ENCODE assay signal across 8 mouse cellular contexts in genomic region chr9:78552984-78553383, GRCm38 (mm10). TPM values are rescaled to one million over a fixed set of nuclear protein-coding genes. Genes with fewer than 3 reads are reported as not detected.
DNase-seq lines count a peak whose midpoint lies in the region; ATAC-seq and TF ChIP-seq lines count a peak whose summit lies in the region.

No protein-coding gene starts in this region.

- H3K27me3 ChIP-seq in heart, adult 2 months (ENCODE audit: control insufficient read depth, insufficient read depth, low read length), result no peaks in the 10 kb centered on the region
- no peaks in the 10 kb centered on the region for H3K27me3 ChIP-seq in intestine, embryonic 14.5 days (replicated peaks; ENCODE audit: control insufficient read depth, insufficient read depth, low read length)

- H3K36me3 ChIP-seq in heart, adult 2 months (ENCODE audit: control insufficient read depth, insufficient read depth, low read length), result no peaks in the 10 kb centered on the region
- peaks cover 6% of the 10 kb centered on the region; the same call in 1 of the 2 replicates for H3K36me3 ChIP-seq in intestine, embryonic 14.5 days (ENCODE audit: control insufficient read depth, insufficient read depth, low read length)

- intact Hi-C loops in heart, adult 2 months (cut with DNase I), result loop anchor here (2.0 kb wide), 3 partner anchors 24 to 194 kb away; no protein-coding TSS in a partner anchor
- intact Hi-C loops in left cerebral cortex, postnatal 4 days (cut with DNase I), result no loop called here

- H3K4me1 ChIP-seq in heart, adult 2 months (ENCODE audit: control insufficient read depth, insufficient read depth, low read length), result no peaks in the 10 kb centered on the region
- no peaks in the 10 kb centered on the region for H3K4me1 ChIP-seq in intestine, embryonic 14.5 days (replicated peaks; ENCODE audit: control insufficient read depth, insufficient read depth, low read length)

- TF ChIP-seq CTCF in heart, adult 2 months (IDR thresholded peaks at IDR 0.05), result peak; percentile 96

- H3K27ac ChIP-seq in heart, adult 2 months, result no peak overlapping the region
- H3K27ac ChIP-seq in intestine, embryonic 14.5 days (ENCODE audit: low read depth), result no peak overlapping the region

- ATAC-seq in frontal cortex, adult (ENCODE audit: low TSS enrichment), result peak; percentile 88
- ATAC-seq in intestine, embryonic 14.5 days (replicated peaks; ENCODE audit: low FRiP score, low TSS enrichment, low read depth), result no peak

- no peak overlapping the region for H3K9ac ChIP-seq in heart, adult 2 months (ENCODE audit: low read depth, low read length)
- no peak overlapping the region for H3K9ac ChIP-seq in intestine, embryonic 14.5 days (ENCODE audit: low read length)

- no peak overlapping the region for H3K4me3 ChIP-seq in heart, adult 2 months
- H3K4me3 ChIP-seq in intestine, embryonic 14.5 days (ENCODE audit: low read depth, low read length), result no peak overlapping the region

- no peak for TF ChIP-seq POLR2A in heart, adult 2 months (IDR thresholded peaks at IDR 0.05; ENCODE audit: insufficient read depth, low read depth, low read length)

- no peak for TF ChIP-seq EP300 in heart, adult 2 months (IDR thresholded peaks at IDR 0.05; ENCODE audit: insufficient read depth, low read depth, low read length)

- H3K9me3 ChIP-seq in intestine, embryonic 14.5 days (ENCODE audit: control insufficient read depth, low read length), result no peaks in the 10 kb centered on the region

- WGBS in heart, adult 2 months, result 34% methylated on average over 12 of the region's 12 CpGs
- 46% methylated on average over 12 of the region's 12 CpGs for WGBS in intestine, embryonic 14.5 days

- no peaks in the 10 kb centered on the region for H3K79me2 ChIP-seq in heart, adult 2 months (replicated peaks; ENCODE audit: control insufficient read depth, insufficient read depth, low read length)

- H3K4me2 ChIP-seq in intestine, embryonic 14.5 days (ENCODE audit: low read length), result no peak overlapping the region

- DNase-seq in heart, adult 2 months, result peak; percentile 70 to 87
- DNase-seq in heart, adult 11 months, result no peak
- peak; percentile 65 for DNase-seq in c-Kit-positive CD71-positive TER-119-positive erythroid progenitor cells, embryonic 14.5 days (ENCODE audit: low spot score)
- peak; percentile 94 for DNase-seq in intestine, embryonic 14.5 days (ENCODE audit: low spot score)
- peak; percentile 73 for DNase-seq in left cerebral cortex, postnatal 4 days
- DNase-seq in naive thymus-derived CD4-positive, alpha-beta T cell, adult 2 months (ENCODE audit: low read depth), result peak; percentile 85
- peak; percentile 72 to 88 for DNase-seq in spleen, postnatal 4 days (ENCODE audit: low spot score in 2 of 2)

RNA-seq across cellular contexts. Expression of gene Slc17a5, which starts 34.9 kb away (rescaled TPM):
- 1 to 10 TPM; 3.8 to 4.9 TPM for total RNA-seq in heart, adult 2 months (2021)
- 5.1 TPM in 2 replicates for polyA plus RNA-seq in heart, adult 2 months (2012; rRNA removed)
- polyA plus RNA-seq in intestine, embryonic 14.5 days (2014; fragmentation: Nextera tagmentation; extraction: Ambion mirVana), result 11.8 and 13.6 TPM in 2 replicates
- 10 to 100 TPM; 11.8 to 13.3 TPM for total RNA-seq in left cerebral cortex, postnatal 4 days (2021)
